Comparison of ENCODE assay signal across 12 mouse cellular contexts in the genomic region with DNA sequence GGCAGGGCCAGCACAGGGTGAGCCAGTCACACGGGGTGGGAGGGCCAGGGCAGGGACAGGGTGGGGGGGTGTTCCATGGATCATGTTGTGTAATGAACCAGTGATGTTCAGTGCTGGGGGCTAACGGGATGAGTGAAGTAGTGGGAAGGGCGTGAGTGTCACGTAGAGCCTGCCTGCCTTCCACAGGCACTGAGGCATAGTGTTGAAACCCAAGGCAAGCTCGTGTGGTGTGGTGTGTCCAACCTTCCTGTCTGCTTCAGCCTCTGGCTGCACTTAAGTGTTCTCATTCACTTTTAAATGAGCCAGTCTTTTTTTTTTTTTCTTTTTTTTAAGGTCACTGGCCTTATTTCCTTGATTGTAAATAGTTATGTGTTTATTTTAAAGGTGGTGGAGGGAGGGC.
"Had no signal": no experiment of that assay in that cellular context is flagged by ENCODE, and none has a peak within 500 bp of the region (broad histone marks: within the 10 kb centered on the region; RNA-seq: fewer than 3 reads in every experiment).

No protein-coding gene starts in this region.

- ATAC-seq: intestine, embryonic 16.5 days; liver, postnatal 0 days had no signal

- H3K27ac ChIP-seq: liver, embryonic 13.5 days; lung, embryonic 15.5 days; midbrain, embryonic 13.5 days; stomach, postnatal 0 days had no signal

- H3K4me2 ChIP-seq: kidney, embryonic 15.5 days; liver, embryonic 13.5 days; lung, embryonic 15.5 days; midbrain, embryonic 13.5 days had no signal

- H3K9me3 ChIP-seq: kidney, embryonic 15.5 days; liver, embryonic 13.5 days; lung, embryonic 15.5 days; midbrain, embryonic 13.5 days had no signal

- H3K4me1 ChIP-seq: lung, embryonic 15.5 days had no signal

- H3K27me3 ChIP-seq: kidney, embryonic 15.5 days; liver, embryonic 13.5 days; lung, embryonic 15.5 days; midbrain, embryonic 13.5 days had no signal

- H3K4me3 ChIP-seq: kidney, embryonic 15.5 days; liver, embryonic 13.5 days; lung, embryonic 15.5 days; midbrain, embryonic 13.5 days had no signal

- DNase-seq: kidney, adult 2 months; kidney, postnatal 14 days; left cerebral cortex, postnatal 4 days; liver; liver, embryonic 13.5 days; liver, postnatal 0 days; lung, postnatal 36 days had no signal

- H3K9ac ChIP-seq: kidney, embryonic 15.5 days; liver, embryonic 13.5 days; liver, postnatal 0 days; lung, embryonic 15.5 days; midbrain, embryonic 13.5 days had no signal
